Mouse (Mus musculus) lung, embryonic 14.5 days (tissue): ENCODE measurements around the gene Rgl2. TPM values are rescaled to one million over a fixed set of nuclear protein-coding genes. Genes with fewer than 3 reads are reported as not detected.
"Not testable (repeated sequence)": the region's sequence is repeated elsewhere in the genome, so short reads cannot be mapped to it uniquely, and the experiment has no call there.

Source experiments
- ATAC-seq: fragments of 200-750 bp; cut with Nextera tagmentation; 2 replicates; pipeline ENCODE4 v1.8.0; 2017; ENCODE audit warnings: mild to moderate bottlenecking, moderate TSS enrichment, moderate library complexity; ENCODE audit not compliant: insufficient read depth
- DNase-seq: peaks from one replicate; pipeline ENCODE4 v3.0.0-alpha.2; 2015
- H3K27ac ChIP-seq: fragments of 300-500 bp; sonication (generic); 2 replicates; pipeline ENCODE4 v1.5.1; 2014; ENCODE audit warnings: low read depth, mild to moderate bottlenecking, moderate library complexity
- H3K27me3 ChIP-seq: fragments of 300-500 bp; sonication (generic); 2 replicates; pipeline ENCODE4 v1.6.1; 2014; ENCODE audit warnings: low read length, control low read depth; ENCODE audit not compliant: insufficient read depth
- H3K36me3 ChIP-seq: fragments of 300-500 bp; sonication (generic); 2 replicates; pipeline ENCODE4 v1.6.1; 2014; ENCODE audit warnings: control low read depth; ENCODE audit not compliant: insufficient read depth
- H3K4me1 ChIP-seq: fragments of 300-500 bp; sonication (generic); 2 replicates; pipeline ENCODE4 v1.6.1; 2014; ENCODE audit warnings: antibody characterized with exemption, control low read depth; ENCODE audit not compliant: insufficient read depth
- H3K4me2 ChIP-seq: fragments of 300-500 bp; sonication (generic); 2 replicates; pipeline ENCODE4 v1.6.1; 2014; ENCODE audit warnings: mild to moderate bottlenecking
- H3K4me3 ChIP-seq: fragments of 300-500 bp; sonication (generic); 2 replicates; pipeline ENCODE4 v1.5.1; 2014; ENCODE audit warnings: low read depth, low read length
- H3K9ac ChIP-seq: fragments of 300-500 bp; sonication (generic); 2 replicates; pipeline ENCODE4 v1.6.1; 2014
- H3K9me3 ChIP-seq: fragments of 300-500 bp; sonication (generic); 2 replicates; pipeline ENCODE4 v1.6.1; 2016; ENCODE audit warnings: low read depth, low read length, control low read depth
- CTCF ChIP-seq: IDR thresholded peaks from 2 replicates; pipeline ENCODE4 v1.5.1; 2016; ENCODE audit warnings: antibody characterized with exemption, low read depth
- WGBS: fragments of 180-500 bp; shearing (Covaris S2); extraction: QIAGEN DNeasy Blood & Tissue Kit; methylation state at CpG from one replicate; pipeline ENCODE4 v1.1.7; 2014; 5-methylcytosine and 5-hydroxymethylcytosine counted together
- polyA plus RNA-seq: library from polyadenylated mRNA; unstranded; fragments of >200 nt; fragmentation: Nextera tagmentation; extraction: Ambion mirVana; gene quantifications from 2 replicates; pipeline ENCODE4 v1.2.1, GENCODE M21; 2014

Gene Rgl2
- polyA plus RNA-seq, 1 experiment from 2014 or later = 49.1 TPM

DNA sequence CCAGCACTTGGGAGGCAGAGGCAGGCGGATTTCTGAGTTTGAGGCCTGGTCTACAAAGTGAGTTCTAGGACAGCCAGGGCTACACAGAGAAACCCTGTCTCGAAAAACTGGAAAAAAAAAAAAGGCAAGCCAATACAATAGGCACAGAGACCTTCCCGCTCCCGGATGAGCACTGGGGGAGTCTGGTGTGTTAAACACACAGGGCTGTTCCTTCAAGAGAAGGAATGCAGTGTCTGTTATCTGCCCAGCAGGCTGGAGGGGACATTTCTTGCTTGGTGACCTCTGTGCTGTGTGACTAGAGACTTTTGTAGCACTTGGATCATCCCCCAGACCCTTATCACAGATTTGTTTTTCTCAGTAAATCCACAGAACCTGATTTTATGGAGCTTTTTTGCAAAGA lies 27.7 kb upstream of the Rgl2 start:
- no peak for ATAC-seq
- Histone ChIP-seq H3K9me3 (no peaks in the 10 kb centered on the region), H3K4me2 (no peak overlapping the region), H3K4me3 (no peak overlapping the region), H3K4me1 (no peaks in the 10 kb centered on the region), H3K27me3 (no peaks in the 10 kb centered on the region), H3K27ac (no peak overlapping the region), H3K9ac (no peak overlapping the region), H3K36me3 (no peaks in the 10 kb centered on the region)
- 65% methylated on average over 4 of the region's 4 CpGs for WGBS
- DNase-seq = no peak
- no peak for TF ChIP-seq CTCF

DNA sequence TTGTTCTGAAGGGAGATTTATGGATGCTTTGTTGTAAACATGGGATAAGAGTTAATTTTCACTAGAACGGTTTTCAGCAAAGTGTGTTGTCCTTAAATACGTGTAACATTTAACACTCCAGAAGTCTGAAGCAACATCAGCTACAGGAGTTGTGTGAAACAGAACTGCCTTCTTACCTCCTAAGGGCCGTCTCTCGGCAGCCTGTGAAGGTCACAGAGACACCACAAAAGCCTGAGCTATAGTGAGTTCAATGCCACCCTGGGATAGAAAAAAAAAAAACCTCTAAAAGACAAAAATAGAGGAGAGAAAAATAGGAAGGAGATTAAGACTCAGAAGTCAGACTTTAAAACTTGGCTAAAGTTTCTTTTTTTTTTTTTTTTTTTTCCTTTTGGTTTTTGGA lies 27.3 kb upstream of the Rgl2 start:
- no peak overlapping the region for H3K4me3 ChIP-seq
- H3K9ac ChIP-seq = no peak overlapping the region
- TF ChIP-seq CTCF = no peak
- H3K4me1 ChIP-seq = no peaks in the 10 kb centered on the region
- DNase-seq (no peak), ATAC-seq (no peak)
- no peaks in the 10 kb centered on the region for H3K36me3 ChIP-seq
- no peaks in the 10 kb centered on the region for H3K9me3 ChIP-seq
- no peaks in the 10 kb centered on the region for H3K27me3 ChIP-seq
- no peak overlapping the region for H3K27ac ChIP-seq
- no peak overlapping the region for H3K4me2 ChIP-seq
- WGBS = 52% methylated on average over 4 of the region's 4 CpGs

DNA sequence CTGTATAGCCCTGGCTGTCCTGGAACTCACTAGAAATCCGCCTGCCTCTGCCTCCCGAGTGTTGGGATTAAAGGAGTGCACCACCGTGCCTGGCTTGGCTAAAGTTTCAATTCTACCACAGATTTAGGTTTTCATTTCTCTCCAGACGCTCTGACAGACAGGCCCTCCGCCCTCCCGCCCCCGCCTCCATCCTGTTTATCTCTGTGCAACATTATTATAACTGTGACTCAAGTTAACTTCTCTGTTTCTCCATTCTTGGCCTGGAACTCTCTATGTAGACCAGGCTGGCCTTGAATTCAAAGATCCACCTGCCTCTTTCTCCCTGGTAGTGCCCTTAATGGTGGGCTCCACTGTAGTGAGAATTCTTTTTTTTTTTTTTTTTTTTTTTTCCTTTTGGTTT lies 26.9 kb upstream of the Rgl2 start:
- WGBS = 73% methylated on average over 7 of the region's 7 CpGs

DNA sequence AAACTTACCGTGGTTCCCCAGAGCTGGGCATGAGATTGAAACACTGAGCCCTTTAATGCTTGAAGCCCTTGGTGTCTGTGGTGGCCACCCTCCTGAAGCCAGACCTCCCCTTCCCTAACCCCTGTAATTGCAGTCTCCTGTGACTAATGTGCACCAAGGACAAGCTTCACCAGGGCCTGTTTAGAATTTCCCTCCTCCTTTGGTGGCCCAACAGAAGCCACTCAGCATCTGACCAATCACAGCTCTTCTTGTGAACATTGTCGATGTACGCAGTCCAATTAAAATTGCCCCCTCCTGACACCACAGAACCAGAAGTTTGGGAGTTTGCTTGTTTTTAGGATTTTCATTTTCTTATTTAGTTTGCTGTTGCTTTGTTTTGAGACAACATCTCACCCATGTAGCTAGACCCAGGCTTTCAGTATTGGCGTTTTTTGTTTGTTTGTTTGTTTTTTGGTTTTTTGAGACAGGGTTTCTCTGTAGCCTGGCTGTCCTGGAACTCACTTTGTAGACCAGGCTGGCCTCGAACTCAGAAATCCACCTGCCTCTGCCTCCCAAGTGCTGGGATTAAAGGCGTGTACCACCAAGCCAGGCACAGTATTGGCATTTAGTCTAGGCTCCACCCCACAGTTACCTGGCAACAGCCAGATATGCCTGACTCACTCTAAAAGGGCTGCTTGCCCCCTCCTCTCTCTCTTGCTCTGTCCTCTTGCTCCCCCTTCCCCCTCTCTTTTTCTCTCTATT lies 25.3 kb upstream of the Rgl2 start:
- not testable (repeated sequence) for H3K4me2 ChIP-seq, H3K27ac ChIP-seq, H3K4me1 ChIP-seq, ATAC-seq, H3K36me3 ChIP-seq, H3K27me3 ChIP-seq, H3K9ac ChIP-seq, DNase-seq, H3K9me3 ChIP-seq, H3K4me3 ChIP-seq
- 66% methylated on average over 6 of the region's 6 CpGs for WGBS

More for the DNA sequence above, 26.9 kb upstream of the Rgl2 start:
- DNase-seq (no peak), ATAC-seq (no peak)
- Histone ChIP-seq H3K27me3 (no peaks in the 10 kb centered on the region), H3K9me3 (no peaks in the 10 kb centered on the region), H3K4me2 (no peak overlapping the region), H3K4me3 (no peak overlapping the region), H3K36me3 (no peaks in the 10 kb centered on the region), H3K4me1 (no peaks in the 10 kb centered on the region), H3K27ac (no peak overlapping the region), H3K9ac (no peak overlapping the region)
- TF ChIP-seq CTCF = no peak

- not testable (repeated sequence) for H3K27ac ChIP-seq, H3K4me2 ChIP-seq, ATAC-seq, H3K4me3 ChIP-seq, H3K36me3 ChIP-seq, DNase-seq, H3K9me3 ChIP-seq, H3K9ac ChIP-seq, H3K27me3 ChIP-seq, H3K4me1 ChIP-seq
- 41% methylated on average over 4 of the region's 4 CpGs for WGBS
These were observed 24.5 kb upstream of the Rgl2 start, which contains the start of gene Platr17 for GRCm38 (mm10) chr17:33904835-33905234. Gene Platr17, plus strand, starts transcription at chr17:33905135.

DNA sequence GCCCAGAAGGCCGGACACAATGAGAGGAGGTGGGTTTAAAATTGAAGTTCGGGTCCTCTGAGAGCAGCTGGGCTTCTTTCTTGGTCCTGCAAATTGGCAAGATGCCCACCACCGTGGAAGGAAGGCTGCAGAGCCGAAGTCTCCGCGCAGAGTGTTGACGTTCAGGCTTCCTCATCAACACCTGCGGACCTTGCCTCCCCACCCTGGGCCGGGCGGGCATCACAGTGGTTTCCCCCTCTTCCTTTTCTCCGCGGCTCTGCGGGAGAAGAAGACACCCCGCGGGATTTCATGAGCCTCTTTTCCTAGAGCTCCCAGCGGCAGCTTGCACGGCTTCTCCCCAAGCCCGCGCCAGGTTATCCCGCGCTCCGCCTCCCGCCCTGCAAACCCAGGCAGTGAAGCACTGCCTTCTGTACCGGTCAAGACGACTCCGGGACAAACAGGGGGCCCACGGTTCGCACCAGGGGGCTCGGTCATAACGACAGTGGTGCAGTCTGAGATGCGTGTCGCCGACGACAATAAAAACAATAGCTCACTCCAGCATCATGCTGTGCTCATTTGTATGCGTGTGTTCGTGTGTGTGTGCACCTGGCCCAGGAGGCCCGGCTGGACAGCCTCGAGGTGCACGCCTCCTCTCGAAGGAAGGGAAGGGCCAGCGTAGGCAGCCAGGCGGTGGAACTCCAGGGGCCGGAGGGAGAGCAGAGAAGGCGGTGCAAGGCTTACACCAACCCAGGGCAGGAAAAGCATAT lies 20.8 kb upstream of the Rgl2 start:
- H3K27ac ChIP-seq = peak overlapping the region; percentile 88
- H3K27me3 ChIP-seq = no peaks in the 10 kb centered on the region
- WGBS = under 1% methylated on average over 44 of the region's 44 CpGs
- peak overlapping the region; percentile 69 for H3K4me3 ChIP-seq
- TF ChIP-seq CTCF = no peak
- ATAC-seq = peak; percentile 69
- peak overlapping the region; percentile 100 for H3K4me2 ChIP-seq
- H3K36me3 ChIP-seq = peaks cover 27% of the 10 kb centered on the region
- no peaks in the 10 kb centered on the region; the same call in 1 of the 2 replicates for H3K4me1 ChIP-seq
- DNase-seq = peak; percentile 68
- peak overlapping the region; percentile 65 for H3K9ac ChIP-seq
- no peaks in the 10 kb centered on the region for H3K9me3 ChIP-seq

- ATAC-seq = peak; percentile 97
- TF ChIP-seq CTCF = no peak
- H3K27me3 ChIP-seq = no peaks in the 10 kb centered on the region
- H3K4me2 ChIP-seq = peak within 1 kb of the TSS; percentile 100
- no peaks in the 10 kb centered on the region for H3K9me3 ChIP-seq
- H3K4me3 ChIP-seq = peak within 1 kb of the TSS; percentile 69
- peak; percentile 99 for DNase-seq
- peak within 1 kb of the TSS; percentile 93 for H3K27ac ChIP-seq
- peak within 1 kb of the TSS; percentile 86 for H3K9ac ChIP-seq
- no peaks in the 10 kb centered on the region; the same call in 1 of the 2 replicates for H3K4me1 ChIP-seq
- peaks cover 35% of the 10 kb centered on the region for H3K36me3 ChIP-seq
- under 1% methylated on average over 67 of the region's 68 CpGs for WGBS
These were observed 20.1 kb upstream of the Rgl2 start, which contains the start of gene Daxx for GRCm38 (mm10) chr17:33909077-33909868. Gene Daxx, plus strand, starts transcription at chr17:33909414.
